Mouse (Mus musculus): ENCODE measurements at regions not wholly inside any gene's neighbourhood (a gene's known extent, or its start where the extent isn't known, plus 50 kb on each side); places are given as distances from the start of the nearest gene placed in this dataset.

DNA sequence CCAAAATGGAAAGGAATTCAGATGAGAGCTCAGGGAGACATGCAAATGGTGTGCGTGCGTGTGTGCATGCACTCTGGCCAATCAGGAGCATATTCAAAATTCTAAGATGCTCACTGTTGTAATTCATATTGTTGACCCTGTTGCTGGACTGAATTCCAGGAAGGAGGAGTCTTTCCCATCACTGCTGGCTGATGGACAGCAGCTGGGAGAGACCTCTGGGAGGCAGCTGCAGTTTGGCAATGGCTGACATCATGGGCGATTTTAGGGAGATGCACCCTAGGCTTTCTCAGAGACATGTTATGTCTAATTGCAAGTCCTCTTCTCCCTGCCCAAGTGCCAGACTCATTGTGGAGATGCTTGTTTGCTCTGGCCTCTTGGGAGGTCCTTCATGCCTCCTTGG, 220.6 kb upstream of the Myocd start:
- no peak overlapping the region for H3K4me3 ChIP-seq (replicated peaks)
- H3K9me3 ChIP-seq (replicated peaks), result no peaks in the 10 kb centered on the region
- 72% methylated on average over 3 of the region's 3 CpGs for WGBS (ENCODE audit: insufficient replicate concordance)

DNA sequence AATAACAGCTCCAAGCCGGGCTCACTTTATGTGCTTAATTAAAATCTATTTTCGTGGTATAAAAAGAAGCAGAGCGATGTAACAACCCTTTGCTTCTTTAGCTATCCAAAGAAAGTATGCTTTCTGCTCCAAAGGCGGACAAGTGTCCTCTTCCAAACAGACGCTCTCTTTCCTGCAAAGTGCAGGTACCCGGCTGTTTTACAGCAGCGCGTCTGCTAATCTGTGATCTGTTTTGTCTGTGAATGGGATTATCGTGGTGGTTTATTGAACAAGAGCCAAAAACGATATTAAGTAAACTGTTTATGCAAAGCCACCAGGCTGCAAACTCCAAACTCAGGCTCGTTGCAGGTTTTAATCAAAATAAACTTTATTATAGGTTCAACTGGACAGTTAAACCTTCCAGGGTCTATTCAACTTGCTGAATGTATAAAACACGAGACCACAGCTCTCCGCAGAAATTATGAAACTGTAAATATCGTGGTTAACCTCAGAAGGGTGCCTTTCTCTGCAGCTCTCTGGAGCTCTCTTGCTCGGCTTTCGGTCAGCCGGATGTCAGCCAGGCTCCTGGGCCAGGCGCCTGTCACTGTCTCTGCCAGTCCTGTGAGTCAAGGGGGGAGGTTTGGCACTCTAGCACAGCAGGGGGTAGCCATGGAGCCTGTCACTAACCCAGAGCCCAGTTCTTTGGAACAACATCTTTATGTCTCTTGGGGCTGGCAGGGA, 206.2 kb upstream of the Myocd start:
- WGBS (ENCODE audit: insufficient replicate concordance), result 55% methylated on average over 18 of the region's 18 CpGs
- Histone ChIP-seq H3K4me3 (replicated peaks) (no peak overlapping the region), H3K9ac (no peak overlapping the region), H3K36me3 (replicated peaks) (no peaks in the 10 kb centered on the region), H3K4me2 (no peak overlapping the region), H3K4me1 (replicated peaks) (no peaks in the 10 kb centered on the region), H3K27me3 (no peaks in the 10 kb centered on the region), H3K27ac (replicated peaks) (no peak overlapping the region), H3K9me3 (replicated peaks) (no peaks in the 10 kb centered on the region)
- ATAC-seq (ENCODE audit: insufficient read depth), result no peak

More for the DNA sequence above, 220.6 kb upstream of the Myocd start:
- Histone ChIP-seq H3K4me2 (no peak overlapping the region), H3K36me3 (replicated peaks) (no peaks in the 10 kb centered on the region), H3K4me1 (replicated peaks) (no peaks in the 10 kb centered on the region), H3K27me3 (no peaks in the 10 kb centered on the region), H3K27ac (replicated peaks) (no peak overlapping the region), H3K9ac (no peak overlapping the region)
- no peak for ATAC-seq (ENCODE audit: insufficient read depth)

DNA sequence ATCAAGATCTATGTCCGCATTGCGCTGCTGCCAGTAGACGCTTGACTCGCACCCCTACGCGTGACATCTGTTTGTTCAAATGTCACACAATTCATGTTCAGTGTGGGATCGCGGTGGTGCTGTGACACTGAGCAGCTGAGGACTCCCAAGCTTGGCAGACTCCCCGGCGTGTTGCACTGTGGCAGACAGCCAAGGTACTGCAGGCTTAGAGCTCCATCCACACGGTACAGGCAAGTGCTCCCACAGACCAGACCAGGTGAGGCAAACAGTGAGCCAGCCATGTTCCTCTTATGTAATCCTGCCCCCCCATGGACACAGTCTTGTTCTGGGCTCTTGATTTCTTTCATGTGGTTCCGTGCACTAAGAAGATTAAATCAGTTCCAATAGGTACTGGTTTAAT, 205.5 kb upstream of the Myocd start:
- Histone ChIP-seq H3K9ac (no peak overlapping the region), H3K4me1 (replicated peaks) (no peaks in the 10 kb centered on the region), H3K36me3 (replicated peaks) (no peaks in the 10 kb centered on the region), H3K4me2 (no peak overlapping the region), H3K27me3 (no peaks in the 10 kb centered on the region), H3K27ac (replicated peaks) (no peak overlapping the region), H3K4me3 (replicated peaks) (no peak overlapping the region), H3K9me3 (replicated peaks) (no peaks in the 10 kb centered on the region)
- 77% methylated on average over 12 of the region's 12 CpGs for whole genome bisulfite sequencing (ENCODE audit: insufficient replicate concordance)
- ATAC-seq (ENCODE audit: insufficient read depth), result no peak

DNA sequence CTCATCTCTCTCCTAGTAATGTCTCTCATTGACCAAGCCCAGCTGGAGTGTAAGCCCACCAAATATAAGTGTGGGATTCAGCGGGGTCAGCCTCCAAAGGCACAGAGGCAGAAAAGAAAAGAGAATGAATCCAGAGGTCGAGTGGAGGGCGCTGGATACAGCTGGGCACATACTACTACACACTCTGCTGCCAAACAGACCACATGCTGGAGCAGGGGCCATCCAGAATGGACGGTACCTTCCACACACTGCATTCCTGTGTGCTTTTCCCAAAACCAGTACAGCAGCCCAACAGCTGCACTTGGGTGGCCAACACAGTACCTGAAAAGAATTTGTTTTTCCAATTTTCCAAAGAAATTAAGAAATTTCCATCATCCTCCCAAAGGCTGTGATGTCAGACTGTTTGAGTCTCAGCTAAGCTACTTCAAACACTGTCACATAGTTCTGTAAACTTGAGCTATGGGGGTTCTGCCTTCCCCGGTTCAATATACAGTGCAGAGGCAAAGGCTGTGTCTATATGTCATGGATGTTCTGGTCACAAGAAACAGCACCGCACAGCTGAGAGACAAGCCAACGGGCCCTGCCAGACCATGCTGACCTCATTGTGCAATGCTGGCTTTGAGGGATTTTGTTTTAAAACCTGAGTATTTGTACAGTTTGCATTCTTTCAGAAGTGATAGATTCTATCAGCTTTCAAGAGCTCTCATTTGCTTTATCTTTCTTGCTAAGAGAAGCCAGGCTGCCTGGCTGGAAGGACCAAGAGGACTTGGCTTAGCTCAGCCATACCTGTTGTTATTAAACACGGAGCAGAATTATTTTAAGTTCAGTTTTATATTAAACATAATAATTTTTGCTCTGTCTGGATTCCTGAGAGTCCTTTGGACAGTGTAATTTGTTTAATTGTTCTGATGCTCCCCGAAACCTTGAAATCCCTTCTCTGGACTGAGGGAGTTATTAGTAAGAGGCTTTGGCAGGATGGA, 200.3 kb upstream of the Myocd start:
- no peak for ATAC-seq (ENCODE audit: insufficient read depth)
- Histone ChIP-seq H3K36me3 (replicated peaks) (no peaks in the 10 kb centered on the region), H3K27ac (replicated peaks) (no peak overlapping the region), H3K4me3 (replicated peaks) (no peak overlapping the region), H3K9me3 (replicated peaks) (no peaks in the 10 kb centered on the region), H3K27me3 (no peaks in the 10 kb centered on the region), H3K9ac (no peak overlapping the region), H3K4me2 (no peak overlapping the region), H3K4me1 (replicated peaks) (no peaks in the 10 kb centered on the region)
- WGBS (ENCODE audit: insufficient replicate concordance), result 57% methylated on average over 9 of the region's 9 CpGs

DNA sequence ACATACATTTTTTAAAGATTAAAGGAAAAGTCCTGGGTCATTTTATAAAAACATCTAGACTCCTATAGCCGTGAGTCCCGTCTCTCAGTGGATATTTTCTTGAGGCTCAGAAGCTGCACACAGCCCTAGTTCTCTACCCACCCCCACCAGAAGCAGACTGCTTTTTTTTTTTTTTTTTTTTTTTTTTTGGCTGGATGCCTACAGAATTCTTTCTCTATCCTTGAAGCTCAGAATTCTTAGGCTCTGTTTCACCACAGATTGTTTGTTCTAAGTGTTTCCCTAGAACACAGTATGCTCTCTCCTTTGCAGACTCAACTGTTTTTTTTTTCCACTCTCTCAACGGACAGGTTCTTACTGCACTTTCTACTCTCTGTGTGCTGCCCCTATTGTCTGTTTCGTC, 191.3 kb upstream of the Myocd start:
- Histone ChIP-seq H3K4me2 (no peak overlapping the region), H3K4me3 (replicated peaks) (no peak overlapping the region), H3K9ac (no peak overlapping the region), H3K27me3 (no peaks in the 10 kb centered on the region), H3K36me3 (replicated peaks) (no peaks in the 10 kb centered on the region), H3K27ac (replicated peaks) (no peak overlapping the region), H3K4me1 (replicated peaks) (no peaks in the 10 kb centered on the region), H3K9me3 (replicated peaks) (no peaks in the 10 kb centered on the region)
- 55% methylated on average over 4 of the region's 4 CpGs for WGBS (ENCODE audit: insufficient replicate concordance)
- no peak for ATAC-seq (ENCODE audit: insufficient read depth)

DNA sequence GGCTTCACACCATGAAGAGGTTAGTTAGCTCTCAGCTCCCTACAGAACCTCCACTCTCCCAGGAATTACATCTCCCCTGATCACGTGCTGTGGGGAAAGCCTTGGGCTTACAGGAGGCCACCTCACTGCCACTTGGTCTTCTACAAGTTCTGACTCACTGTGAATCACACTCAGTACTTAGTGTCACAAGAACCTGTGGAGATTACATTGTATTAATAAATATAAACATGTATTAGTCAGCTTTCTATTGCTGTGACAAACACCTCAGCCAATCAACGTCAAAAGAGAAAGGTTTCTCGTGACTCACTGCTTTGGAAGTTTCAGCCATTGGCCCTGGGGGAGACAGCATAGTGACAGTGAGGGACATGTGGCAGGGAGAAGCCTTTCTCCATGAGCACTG, 178.6 kb upstream of the Myocd start:
- Histone ChIP-seq H3K36me3 (replicated peaks) (no peaks in the 10 kb centered on the region), H3K4me3 (replicated peaks) (no peak overlapping the region), H3K4me2 (no peak overlapping the region), H3K9ac (no peak overlapping the region), H3K4me1 (replicated peaks) (no peaks in the 10 kb centered on the region), H3K9me3 (replicated peaks) (no peaks in the 10 kb centered on the region), H3K27me3 (no peaks in the 10 kb centered on the region), H3K27ac (replicated peaks) (no peak overlapping the region)
- ATAC-seq (ENCODE audit: insufficient read depth), result no peak
- 49% methylated on average over 3 of the region's 3 CpGs for WGBS (ENCODE audit: insufficient replicate concordance)

DNA sequence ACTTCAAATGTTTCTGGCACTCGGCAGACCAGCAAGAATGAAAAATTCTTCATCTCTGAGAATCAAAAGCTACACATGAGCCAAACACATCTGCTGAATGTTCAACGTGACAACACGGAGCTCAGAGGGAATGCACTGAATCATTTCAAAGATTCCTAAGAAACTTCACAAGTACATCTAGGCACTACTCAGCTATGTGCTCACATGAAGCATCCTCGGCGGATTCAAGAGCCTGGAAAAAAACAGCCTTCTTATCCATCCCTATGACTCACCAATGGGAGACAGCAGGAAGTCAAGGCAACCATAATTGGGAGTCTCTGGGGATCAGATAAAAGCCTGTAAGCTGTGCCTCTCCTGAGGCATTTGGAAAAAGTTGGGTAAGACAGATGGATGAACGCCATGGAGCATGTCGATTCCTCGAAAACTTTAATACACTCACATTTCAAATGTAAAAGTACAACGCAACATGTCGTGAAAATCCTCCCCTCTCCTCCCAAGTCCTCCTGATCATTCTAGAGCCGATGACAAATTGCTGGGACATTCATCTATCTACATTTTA, 173.8 kb upstream of the Myocd start:
- Histone ChIP-seq H3K27me3 (no peaks in the 10 kb centered on the region), H3K27ac (replicated peaks) (no peak overlapping the region), H3K9me3 (replicated peaks) (no peaks in the 10 kb centered on the region), H3K4me2 (no peak overlapping the region), H3K4me1 (replicated peaks) (no peaks in the 10 kb centered on the region), H3K36me3 (replicated peaks) (no peaks in the 10 kb centered on the region), H3K9ac (no peak overlapping the region), H3K4me3 (replicated peaks) (no peak overlapping the region)
- 68% methylated on average over 11 of the region's 11 CpGs for WGBS (ENCODE audit: insufficient replicate concordance)
- ATAC-seq (ENCODE audit: insufficient read depth), result no peak

DNA sequence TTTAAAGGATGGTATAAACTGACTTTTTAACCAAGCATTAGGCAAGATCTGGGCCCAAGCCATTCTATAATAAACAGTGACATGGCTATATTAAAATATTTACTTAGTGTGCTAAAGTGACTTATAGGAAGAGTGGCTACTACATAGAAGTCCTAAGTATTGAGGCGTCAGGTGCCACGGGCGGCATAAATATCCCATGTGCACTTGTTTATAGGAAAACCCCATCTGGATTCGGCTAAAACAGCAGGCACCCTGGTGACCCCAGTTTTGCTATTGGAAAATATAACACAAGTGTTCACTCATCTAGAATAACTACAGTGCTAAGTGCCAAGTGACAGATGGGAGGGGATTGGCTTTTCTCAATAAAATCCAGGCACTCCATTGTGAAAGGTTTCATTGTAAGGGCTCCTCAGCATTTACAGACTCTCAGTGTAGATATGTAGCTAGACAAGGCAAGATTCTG, 165.9 kb upstream of the Myocd start:
- WGBS (ENCODE audit: insufficient replicate concordance), result 64% methylated on average over 4 of the region's 4 CpGs

DNA sequence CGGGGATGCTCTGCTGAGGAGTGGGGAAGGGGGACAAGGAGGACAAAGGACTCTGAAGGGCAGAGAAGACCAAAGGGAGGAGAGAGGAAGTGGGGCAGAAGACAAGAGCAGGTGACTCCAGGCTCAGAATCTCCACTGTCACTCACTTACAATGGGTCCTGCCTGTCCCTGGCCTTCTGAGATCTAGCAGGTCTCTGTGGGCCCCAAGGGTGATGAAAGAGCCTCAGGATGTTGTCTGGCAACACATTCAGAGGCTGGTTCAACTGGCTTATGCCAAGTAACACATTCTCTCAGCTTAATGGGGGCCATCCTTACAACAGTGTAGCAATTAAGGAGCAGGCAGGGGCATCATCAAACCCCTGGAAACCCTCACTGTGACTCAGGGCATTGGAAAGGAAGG, 152.1 kb upstream of the Myocd start:
- no peaks in the 10 kb centered on the region for H3K9me3 ChIP-seq (replicated peaks)
- H3K27ac ChIP-seq (replicated peaks), result no peak overlapping the region
- no peaks in the 10 kb centered on the region for H3K4me1 ChIP-seq (replicated peaks)
- no peaks in the 10 kb centered on the region for H3K36me3 ChIP-seq (replicated peaks)
- no peaks in the 10 kb centered on the region for H3K27me3 ChIP-seq
- no peak overlapping the region for H3K9ac ChIP-seq
- WGBS (ENCODE audit: insufficient replicate concordance), result 4% methylated on average over 1 of the region's 1 CpGs
- no peak overlapping the region for H3K4me2 ChIP-seq
- ATAC-seq (ENCODE audit: insufficient read depth), result no peak
- H3K4me3 ChIP-seq (replicated peaks), result no peak overlapping the region

More for the DNA sequence above, 165.9 kb upstream of the Myocd start:
- Histone ChIP-seq H3K4me1 (replicated peaks) (no peaks in the 10 kb centered on the region), H3K9ac (no peak overlapping the region), H3K4me2 (no peak overlapping the region), H3K36me3 (replicated peaks) (no peaks in the 10 kb centered on the region), H3K27me3 (no peaks in the 10 kb centered on the region), H3K27ac (replicated peaks) (no peak overlapping the region), H3K4me3 (replicated peaks) (no peak overlapping the region), H3K9me3 (replicated peaks) (no peaks in the 10 kb centered on the region)
- no peak for ATAC-seq (ENCODE audit: insufficient read depth)

DNA sequence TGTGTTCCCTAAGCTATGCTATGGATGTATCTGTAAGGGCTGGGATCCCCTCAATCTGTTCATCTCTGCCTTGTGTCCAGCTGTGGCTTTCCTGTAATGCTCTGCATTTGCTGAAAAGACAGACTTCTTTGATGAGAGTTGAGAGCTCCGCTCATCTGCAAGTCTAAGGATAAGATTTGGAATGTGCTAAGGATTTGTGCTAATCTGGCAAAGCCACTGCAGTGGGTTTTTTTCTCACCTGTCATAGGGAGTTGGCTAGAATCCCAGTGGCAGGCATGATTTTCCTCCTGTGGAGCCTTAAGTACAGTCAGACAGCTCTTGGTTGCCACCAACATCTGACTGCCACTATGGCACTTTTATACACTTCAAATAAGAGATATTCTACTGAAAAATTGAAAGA, 138.8 kb upstream of the Myocd start:
- Histone ChIP-seq H3K4me3 (replicated peaks) (no peak overlapping the region), H3K9me3 (replicated peaks) (no peaks in the 10 kb centered on the region), H3K4me1 (replicated peaks) (no peaks in the 10 kb centered on the region), H3K9ac (no peak overlapping the region), H3K27ac (replicated peaks) (no peak overlapping the region), H3K27me3 (no peaks in the 10 kb centered on the region), H3K36me3 (replicated peaks) (no peaks in the 10 kb centered on the region), H3K4me2 (no peak overlapping the region)
- WGBS (ENCODE audit: insufficient replicate concordance), result 50% methylated on average over 1 of the region's 1 CpGs
- ATAC-seq (ENCODE audit: insufficient read depth), result no peak

DNA sequence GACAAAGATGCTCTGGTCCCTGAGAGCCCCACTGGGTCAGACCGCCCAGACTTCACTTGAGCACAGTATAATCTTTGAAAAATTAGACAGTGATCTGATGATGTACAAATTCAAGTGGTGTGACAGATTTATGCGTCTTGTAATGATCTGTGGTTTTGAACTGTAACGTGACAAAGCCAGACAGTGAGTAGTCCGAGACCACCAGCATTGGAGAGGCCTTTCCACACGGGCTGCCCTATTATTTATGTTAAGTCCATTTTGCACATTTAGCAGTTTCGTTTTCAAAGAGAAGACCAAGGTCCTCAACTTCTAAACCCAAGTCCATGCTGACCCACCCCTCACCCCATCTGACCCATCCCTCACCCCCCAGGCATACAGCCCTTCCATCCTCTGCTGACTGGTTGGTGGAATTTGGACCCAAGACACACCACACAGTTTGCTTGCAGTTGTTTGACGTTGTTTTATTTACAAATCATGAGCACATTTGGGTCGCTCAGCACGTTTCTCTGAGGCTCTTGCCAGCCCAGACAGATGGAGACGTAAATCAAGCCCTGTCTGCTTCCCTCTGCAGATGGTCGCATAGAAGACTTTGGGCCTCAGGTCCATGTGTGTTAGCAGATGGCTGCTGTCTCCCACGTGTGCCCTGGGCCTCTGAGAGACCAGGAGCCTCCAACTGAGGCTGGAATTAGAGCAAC, 132.8 kb upstream of the Myocd start:
- no peak for ATAC-seq (ENCODE audit: insufficient read depth)

More for the DNA sequence above, 132.8 kb upstream of the Myocd start:
- Histone ChIP-seq H3K9ac (no peak overlapping the region), H3K9me3 (replicated peaks) (no peaks in the 10 kb centered on the region), H3K27me3 (no peaks in the 10 kb centered on the region), H3K4me3 (replicated peaks) (no peak overlapping the region), H3K36me3 (replicated peaks) (no peaks in the 10 kb centered on the region), H3K4me1 (replicated peaks) (no peaks in the 10 kb centered on the region), H3K27ac (replicated peaks) (no peak overlapping the region), H3K4me2 (no peak overlapping the region)
- WGBS (ENCODE audit: insufficient replicate concordance), result 49% methylated on average over 12 of the region's 12 CpGs
